In genomic region chr8:82415485-82415884, GRCm38 (mm10) we compare ENCODE assay signal across 25 mouse cellular contexts. TPM values are rescaled to one million over a fixed set of nuclear protein-coding genes. Genes with fewer than 3 reads are reported as not detected.
DNase-seq lines count a peak whose midpoint lies in the region; ATAC-seq and TF ChIP-seq lines count a peak whose summit lies in the region.
"Had no signal": no experiment of that assay in that cellular context is flagged by ENCODE, and none has a peak within 500 bp of the region (broad histone marks: within the 10 kb centered on the region; RNA-seq: fewer than 3 reads in every experiment).

No protein-coding gene starts in this region.

- DNase-seq in liver, adult 2 months (ENCODE audit: extremely low read depth, low read depth, low spot score) = peak; percentile 93
- no peak for DNase-seq in liver, embryonic 11.5 days (ENCODE audit: low spot score)
- peak; percentile 29 for DNase-seq in kidney, postnatal 14 days
- DNase-seq in liver, postnatal 0 days = no peak
- no peak for DNase-seq in layer of hippocampus, postnatal 10 days (ENCODE audit: low spot score in 2 of 2)
- no peak for DNase-seq in heart, adult 18-20 months
- DNase-seq: adrenal gland, adult 2 months; B cell, adult 2 months; cerebellum, adult 11-12 months; cerebellum, postnatal 14 days; gastrocnemius, postnatal 36 days; left cerebral cortex, postnatal 4 days; thymus, postnatal 14 days had no signal

- no peaks in the 10 kb centered on the region for H3K36me3 ChIP-seq in liver, adult 2 months (ENCODE audit: control insufficient read depth, insufficient read depth, low read length)
- H3K36me3 ChIP-seq in liver, embryonic 11.5 days (ENCODE audit: control insufficient read depth, insufficient read depth, low read length) = no peaks in the 10 kb centered on the region
- H3K36me3 ChIP-seq in intestine, embryonic 16.5 days (ENCODE audit: control insufficient read depth, insufficient read depth, low read length) = no peaks in the 10 kb centered on the region
- no peaks in the 10 kb centered on the region for H3K36me3 ChIP-seq in liver, postnatal 0 days (replicated peaks; ENCODE audit: insufficient read depth, low read length)
- H3K36me3 ChIP-seq: embryonic facial prominence, embryonic 12.5 days; forebrain, embryonic 12.5 days; G1E; hindbrain, embryonic 12.5 days; limb, embryonic 15.5 days; midbrain, embryonic 15.5 days; neural tube, embryonic 13.5 days had no signal

- no peak for ATAC-seq in liver, embryonic 11.5 days (replicated peaks; ENCODE audit: low FRiP score)
- peak; percentile 66 for ATAC-seq in intestine, embryonic 16.5 days
- peak; percentile 66 for ATAC-seq in liver, postnatal 0 days
- ATAC-seq in megakaryocyte progenitor cell, adult 5-6 weeks (replicated peaks; ENCODE audit: poor library complexity) = no peak
- ATAC-seq: midbrain, embryonic 15.5 days; Patski had no signal

- no peaks in the 10 kb centered on the region for H3K27me3 ChIP-seq in liver, adult 2 months (ENCODE audit: control insufficient read depth, insufficient read depth, low read length)
- H3K27me3 ChIP-seq in liver, embryonic 11.5 days (replicated peaks; ENCODE audit: control insufficient read depth, insufficient read depth, low read length) = no peaks in the 10 kb centered on the region
- no peaks in the 10 kb centered on the region for H3K27me3 ChIP-seq in intestine, embryonic 16.5 days (replicated peaks; ENCODE audit: control insufficient read depth, insufficient read depth, low read length)
- no peaks in the 10 kb centered on the region for H3K27me3 ChIP-seq in liver, postnatal 0 days (ENCODE audit: insufficient read depth, low read length)
- H3K27me3 ChIP-seq: CH12.LX; embryonic facial prominence, embryonic 12.5 days; forebrain, embryonic 12.5 days; hindbrain, embryonic 12.5 days; limb, embryonic 15.5 days; midbrain, embryonic 15.5 days; neural tube, embryonic 13.5 days; Patski had no signal

- no peak overlapping the region for H3K27ac ChIP-seq in liver, adult 2 months (replicated peaks; ENCODE audit: insufficient read depth, low read depth, low read length)
- no peak overlapping the region for H3K27ac ChIP-seq in liver, embryonic 11.5 days (ENCODE audit: low read depth, low read length)
- H3K27ac ChIP-seq in intestine, embryonic 16.5 days (ENCODE audit: low read length) = no peak overlapping the region; the same call in 1 of the 2 replicates
- H3K27ac ChIP-seq in liver, postnatal 0 days (ENCODE audit: low read depth) = peak overlapping the region; percentile 60
- H3K27ac ChIP-seq: embryonic facial prominence, embryonic 12.5 days; forebrain, embryonic 12.5 days; hindbrain, embryonic 12.5 days; limb, embryonic 15.5 days; midbrain, embryonic 15.5 days; neural tube, embryonic 13.5 days had no signal

- no peak overlapping the region for H3K4me2 ChIP-seq in liver, embryonic 11.5 days
- H3K4me2 ChIP-seq in intestine, embryonic 16.5 days (ENCODE audit: low read depth, low read length) = no peak overlapping the region
- H3K4me2 ChIP-seq in liver, postnatal 0 days (ENCODE audit: low read depth, low read length) = 0 out of 2 replicates have a peak overlapping the region, but pooled peaks have one; percentile 28
- H3K4me2 ChIP-seq: embryonic facial prominence, embryonic 12.5 days; forebrain, embryonic 12.5 days; hindbrain, embryonic 12.5 days; limb, embryonic 15.5 days; midbrain, embryonic 15.5 days; neural tube, embryonic 13.5 days had no signal

- WGBS in liver, adult 2 months = 28% methylated on average over 1 of the region's 1 CpGs
- WGBS in liver, embryonic 11.5 days = 65% methylated on average over 1 of the region's 1 CpGs
- WGBS in intestine, embryonic 16.5 days = 53% methylated on average over 1 of the region's 1 CpGs
- 42% methylated on average over 1 of the region's 1 CpGs for WGBS in liver, postnatal 0 days (ENCODE audit: insufficient replicate concordance)

- TF ChIP-seq EP300 in liver, postnatal 0 days (IDR thresholded peaks at IDR 0.05; ENCODE audit: low read depth) = no peak

- peaks cover 14% of the 10 kb centered on the region for H3K4me1 ChIP-seq in liver, adult 2 months (ENCODE audit: control insufficient read depth, insufficient read depth, low read length)
- no peaks in the 10 kb centered on the region; the same call in 1 of the 2 replicates for H3K4me1 ChIP-seq in liver, embryonic 11.5 days (replicated peaks; ENCODE audit: control insufficient read depth, insufficient read depth, low read length)
- no peaks in the 10 kb centered on the region for H3K4me1 ChIP-seq in intestine, embryonic 16.5 days (ENCODE audit: control insufficient read depth, insufficient read depth, low read length)
- H3K4me1 ChIP-seq in liver, postnatal 0 days (ENCODE audit: insufficient read depth) = no peaks in the 10 kb centered on the region
- H3K4me1 ChIP-seq: embryonic facial prominence, embryonic 12.5 days; forebrain, embryonic 12.5 days; hindbrain, embryonic 12.5 days; limb, embryonic 15.5 days; midbrain, embryonic 15.5 days; neural tube, embryonic 13.5 days had no signal

- H3K9ac ChIP-seq in liver, adult 2 months (ENCODE audit: low read depth, low read length) = no peak overlapping the region
- no peak overlapping the region for H3K9ac ChIP-seq in liver, embryonic 11.5 days (ENCODE audit: low read depth, low read length)
- H3K9ac ChIP-seq in intestine, embryonic 16.5 days (ENCODE audit: low read depth, low read length) = no peak overlapping the region
- no peak overlapping the region for H3K9ac ChIP-seq in liver, postnatal 0 days (replicated peaks)
- H3K9ac ChIP-seq: embryonic facial prominence, embryonic 12.5 days; forebrain, embryonic 12.5 days; hindbrain, embryonic 12.5 days; limb, embryonic 15.5 days; midbrain, embryonic 15.5 days; neural tube, embryonic 13.5 days had no signal

- no peak for TF ChIP-seq POLR2A in liver, adult 2 months (IDR thresholded peaks at IDR 0.05; ENCODE audit: extremely low read depth, insufficient read depth, low read length)

- TF ChIP-seq CTCF in liver, adult 2 months (IDR thresholded peaks at IDR 0.05; ENCODE audit: low read depth, low read length) = no peak
- no peak for TF ChIP-seq CTCF in liver, postnatal 0 days (IDR thresholded peaks at IDR 0.05; ENCODE audit: low read depth)

- H3K9me3 ChIP-seq in liver, embryonic 11.5 days (ENCODE audit: control insufficient read depth, low read length) = no peaks in the 10 kb centered on the region
- H3K9me3 ChIP-seq in intestine, embryonic 16.5 days (ENCODE audit: control insufficient read depth, low read length) = no peaks in the 10 kb centered on the region
- H3K9me3 ChIP-seq in liver, postnatal 0 days (ENCODE audit: low read length) = no peaks in the 10 kb centered on the region
- H3K9me3 ChIP-seq: embryonic facial prominence, embryonic 12.5 days; forebrain, embryonic 12.5 days; G1E; hindbrain, embryonic 12.5 days; limb, embryonic 15.5 days; midbrain, embryonic 15.5 days; neural tube, embryonic 13.5 days had no signal

- no peaks in the 10 kb centered on the region for H3K79me2 ChIP-seq in liver, adult 2 months (ENCODE audit: control insufficient read depth, insufficient read depth, low read length)

- H3K4me3 ChIP-seq in liver, adult 2 months (ENCODE audit: insufficient read depth, low read depth, low read length) = no peak overlapping the region
- no peak overlapping the region for H3K4me3 ChIP-seq in liver, embryonic 11.5 days (ENCODE audit: low read depth, low read length)
- no peak overlapping the region for H3K4me3 ChIP-seq in intestine, embryonic 16.5 days (ENCODE audit: low read length)
- H3K4me3 ChIP-seq in liver, postnatal 0 days (ENCODE audit: low read depth, low read length) = no peak overlapping the region
- H3K4me3 ChIP-seq: embryonic facial prominence, embryonic 12.5 days; forebrain, embryonic 12.5 days; hindbrain, embryonic 12.5 days; limb, embryonic 15.5 days; midbrain, embryonic 15.5 days; myocyte; neural tube, embryonic 13.5 days had no signal

RNA-seq across cellular contexts. Expression of gene Il15, which starts 12.5 kb away (rescaled TPM):
- total RNA-seq in liver, adult 2 months (2014; rRNA removed) = 4.2 and 7.0 TPM in 2 replicates
- polyA plus RNA-seq in liver, adult 2 months (2012; rRNA removed) = 1.7 and 2.1 TPM in 2 replicates
- 3.1 and 4.5 TPM in 2 replicates for polyA plus RNA-seq in liver, embryonic 11.5 days (2014; fragmentation: Nextera tagmentation; extraction: Ambion mirVana)
- 11.3 and 12.1 TPM in 2 replicates for polyA plus RNA-seq in intestine, embryonic 16.5 days (2015; fragmentation: Nextera tagmentation; extraction: Ambion mirVana)
- 6.4 and 7.3 TPM in 2 replicates for polyA plus RNA-seq in liver, postnatal 0 days (2015; fragmentation: Nextera tagmentation; extraction: Ambion mirVana)
- 1 to 10 TPM in 1 of 2 experiments, under 1 TPM in 1; 0.91 to 1.3 TPM for total RNA-seq in layer of hippocampus, postnatal 10 days (2021)
- 10 to 100 TPM; 38.4 to 48.3 TPM for total RNA-seq in heart, adult 18-20 months (2021)
- total RNA-seq in megakaryocyte progenitor cell, adult 5-6 weeks (2015) = 29.4 and 34.9 TPM in 2 replicates
- total RNA-seq in megakaryocyte progenitor cell, adult 5-6 weeks (2017) = 26.2 and 27.1 TPM in 2 replicates
- polyA plus RNA-seq: G1E had no signal

Comparison
In these comparisons a context has a peak if more than half of its experiments do, and no peak if none do; other contexts are left out.
1. DNase-seq: peak in liver, adult 2 months (single experiment) and kidney, postnatal 14 days (single experiment); none in liver, embryonic 11.5 days (single experiment), liver, postnatal 0 days (single experiment), layer of hippocampus, postnatal 10 days (0 of 2) and heart, adult 18-20 months (0 of 2).
2. ATAC-seq: peak in intestine, embryonic 16.5 days (single experiment) and liver, postnatal 0 days (single experiment); none in liver, embryonic 11.5 days (single experiment) and megakaryocyte progenitor cell, adult 5-6 weeks (single experiment).